In genomic region chr3:88483621-88484020, GRCm38 (mm10) we compare ENCODE assay signal across 8 mouse cellular contexts. TPM values are rescaled to one million over a fixed set of nuclear protein-coding genes. Genes with fewer than 3 reads are reported as not detected.
DNase-seq lines count a peak whose midpoint lies in the region; ATAC-seq and TF ChIP-seq lines count a peak whose summit lies in the region.

No protein-coding gene starts in this region.

- no peaks in the 10 kb centered on the region; the same call in 1 of the 2 replicates for H3K4me1 ChIP-seq in cortical plate, adult 2 months (ENCODE audit: control insufficient read depth, insufficient read depth, low read length)
- peaks cover 15% of the 10 kb centered on the region for H3K4me1 ChIP-seq in neural tube, embryonic 15.5 days
- peaks cover 12% of the 10 kb centered on the region for H3K4me1 ChIP-seq in thymus, adult 2 months (replicated peaks; ENCODE audit: control insufficient read depth, insufficient read depth, low read length)

- WGBS in neural tube, embryonic 15.5 days: 6% methylated on average over 5 of the region's 5 CpGs
- WGBS in thymus, adult 2 months: 0% methylated on average over 5 of the region's 5 CpGs

- no peaks in the 10 kb centered on the region for H3K9me3 ChIP-seq in neural tube, embryonic 15.5 days (replicated peaks)

- TF ChIP-seq POLR2A in cortical plate, adult 2 months (IDR thresholded peaks at IDR 0.05; ENCODE audit: extremely low read depth, insufficient read depth, low read length): no peak
- TF ChIP-seq POLR2A in thymus, adult 2 months (IDR thresholded peaks at IDR 0.05; ENCODE audit: control insufficient read depth, extremely low read depth, insufficient read depth, low read length, poor library complexity): no peak

- H3K4me2 ChIP-seq in neural tube, embryonic 15.5 days: no peak overlapping the region

- DNase-seq in A20 (ENCODE audit: low read depth, low spot score): peak; percentile 68
- peak; percentile 78 for DNase-seq in T-cell, adult 2 months (ENCODE audit: low spot score)
- DNase-seq in kidney, postnatal 10 days: peak; percentile 89
- DNase-seq in lung, adult 18-20 months: peak; percentile 64 to 71
- DNase-seq in thymus, adult 2 months: peak; percentile 78

- peaks cover 62% of the 10 kb centered on the region for H3K27me3 ChIP-seq in neural tube, embryonic 15.5 days (replicated peaks)
- H3K27me3 ChIP-seq in thymus, adult 2 months (ENCODE audit: control insufficient read depth, insufficient read depth, low read length): no peaks in the 10 kb centered on the region; the same call in 1 of the 2 replicates

- no peak overlapping the region for H3K4me3 ChIP-seq in cortical plate, adult 2 months (ENCODE audit: insufficient read depth, low read length)
- no peak overlapping the region for H3K4me3 ChIP-seq in neural tube, embryonic 15.5 days (replicated peaks)
- H3K4me3 ChIP-seq in thymus, adult 2 months (ENCODE audit: control insufficient read depth, insufficient read depth, low read length): no peak overlapping the region

- no peak overlapping the region for H3K9ac ChIP-seq in neural tube, embryonic 15.5 days (replicated peaks)

- ATAC-seq in granulocyte monocyte progenitor cell, adult 5-6 weeks (replicated peaks; ENCODE audit: poor library complexity, severe bottlenecking): peak; percentile 76
- ATAC-seq in neural tube, embryonic 15.5 days (ENCODE audit: low FRiP score): peak; percentile 69; the same call in 1 of the 2 replicates

- H3K36me3 ChIP-seq in neural tube, embryonic 15.5 days: peaks cover 39% of the 10 kb centered on the region
- H3K36me3 ChIP-seq in thymus, adult 2 months (ENCODE audit: control insufficient read depth, insufficient read depth, low read length): no peaks in the 10 kb centered on the region

- no peak overlapping the region for H3K27ac ChIP-seq in cortical plate, adult 2 months (ENCODE audit: insufficient read depth, low read length)
- H3K27ac ChIP-seq in neural tube, embryonic 15.5 days (replicated peaks): no peak overlapping the region
- H3K27ac ChIP-seq in thymus, adult 2 months (ENCODE audit: control insufficient read depth, insufficient read depth, low read length): no peak overlapping the region

- TF ChIP-seq CTCF in cortical plate, adult 2 months (IDR thresholded peaks at IDR 0.05; ENCODE audit: extremely low read depth, insufficient read depth, low read length): peak; percentile 89
- TF ChIP-seq CTCF in thymus, adult 2 months (IDR thresholded peaks at IDR 0.05; ENCODE audit: borderline replicate concordance, control insufficient read depth, extremely low read depth, insufficient read depth, low read length, poor library complexity): peak; percentile 87

RNA-seq across cellular contexts. Expression of gene Sema4a, which starts 22.6 kb away (rescaled TPM):
- 68.9 and 71.6 TPM in 2 replicates for polyA plus RNA-seq in cortical plate, adult 2 months (2012; rRNA removed)
- total RNA-seq in granulocyte monocyte progenitor cell, adult 5-6 weeks (2014; fragmentation: Nextera tagmentation): 24.0 and 38.5 TPM in 2 replicates
- 25.1 and 35.7 TPM in 2 replicates for total RNA-seq in granulocyte monocyte progenitor cell, adult 5-6 weeks (2017)
- polyA plus RNA-seq in neural tube, embryonic 15.5 days (2015; fragmentation: Nextera tagmentation; extraction: Ambion mirVana): 28.2 and 28.8 TPM in 2 replicates
- polyA plus RNA-seq in thymus, adult 2 months (2012; rRNA removed): 99.3 and 109 TPM in 2 replicates

RNA-seq across cellular contexts. Expression of gene Lmna, which starts 26.1 kb away (rescaled TPM):
- 64.7 and 70.6 TPM in 2 replicates for polyA plus RNA-seq in cortical plate, adult 2 months (2012; rRNA removed)
- total RNA-seq in granulocyte monocyte progenitor cell, adult 5-6 weeks (2014; fragmentation: Nextera tagmentation): not detected in 2 replicates
- total RNA-seq in granulocyte monocyte progenitor cell, adult 5-6 weeks (2017): 0.41 and 1.6 TPM in 2 replicates
- polyA plus RNA-seq in neural tube, embryonic 15.5 days (2015; fragmentation: Nextera tagmentation; extraction: Ambion mirVana): 70.3 and 78.7 TPM in 2 replicates
- polyA plus RNA-seq in thymus, adult 2 months (2012; rRNA removed): 59.3 and 61.1 TPM in 2 replicates

RNA-seq across cellular contexts. Expression of gene Mex3a, which starts 48.6 kb away (rescaled TPM):
- 1.5 TPM in 2 replicates for polyA plus RNA-seq in cortical plate, adult 2 months (2012; rRNA removed)
- 3.8 and 5.1 TPM in 2 replicates for total RNA-seq in granulocyte monocyte progenitor cell, adult 5-6 weeks (2014; fragmentation: Nextera tagmentation)
- total RNA-seq in granulocyte monocyte progenitor cell, adult 5-6 weeks (2017): 1.7 and 2.5 TPM in 2 replicates
- 18.6 and 19.2 TPM in 2 replicates for polyA plus RNA-seq in neural tube, embryonic 15.5 days (2015; fragmentation: Nextera tagmentation; extraction: Ambion mirVana)
- 22.0 and 24.2 TPM in 2 replicates for polyA plus RNA-seq in thymus, adult 2 months (2012; rRNA removed)

RNA-seq across cellular contexts. Expression of gene Slc25a44, which starts 58.7 kb away (rescaled TPM):
- 76.3 and 76.4 TPM in 2 replicates for polyA plus RNA-seq in cortical plate, adult 2 months (2012; rRNA removed)
- 13.1 and 13.5 TPM in 2 replicates for total RNA-seq in granulocyte monocyte progenitor cell, adult 5-6 weeks (2014; fragmentation: Nextera tagmentation)
- 11.6 and 13.8 TPM in 2 replicates for total RNA-seq in granulocyte monocyte progenitor cell, adult 5-6 weeks (2017)
- polyA plus RNA-seq in neural tube, embryonic 15.5 days (2015; fragmentation: Nextera tagmentation; extraction: Ambion mirVana): 33.6 and 36.4 TPM in 2 replicates
- 30.8 and 32.5 TPM in 2 replicates for polyA plus RNA-seq in thymus, adult 2 months (2012; rRNA removed)
